Mouse (Mus musculus): ENCODE data around the gene Gemin7.

DNA sequence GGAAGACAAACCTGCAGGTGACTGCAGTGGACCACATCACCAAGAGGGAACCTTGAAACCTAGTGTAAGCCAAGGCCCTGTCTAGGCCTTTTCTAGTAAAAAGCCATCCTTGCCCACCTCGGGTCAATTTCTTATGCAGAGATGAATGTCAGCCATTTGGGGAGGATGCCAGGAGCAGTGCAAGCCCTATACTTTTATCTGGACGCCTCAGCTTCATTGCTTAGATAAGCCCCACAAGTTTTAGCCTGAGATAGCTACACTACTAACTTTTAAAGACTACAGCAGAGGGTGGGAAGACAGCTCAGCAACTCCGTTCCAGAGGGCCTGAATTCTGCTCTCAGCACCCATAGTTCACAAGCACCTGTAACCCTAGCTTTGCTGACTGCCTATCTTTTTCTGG, 13.5 kb downstream of the Gemin7 start:
- TF ChIP-seq CTCF (IDR thresholded peaks at IDR 0.05; ENCODE audit: low read depth, low read length) (no peak), TAL1 (conservative IDR thresholded peaks at IDR 0.05; ENCODE audit: low read depth, low read length) (no peak), GATA2 (IDR thresholded peaks at IDR 0.05; ENCODE audit: borderline replicate concordance, low read depth, low read length) (no peak), GATA1 (IDR thresholded peaks at IDR 0.05; ENCODE audit: borderline replicate concordance, low read length) (no peak), POLR2AphosphoS5 (IDR thresholded peaks at IDR 0.05; ENCODE audit: insufficient replicate concordance, low read depth, low read length) (no peak)
